Mouse (Mus musculus) cortical plate, adult 2 months (tissue): ENCODE data around the gene Ctsw.

ENCODE experiments used
- CTCF ChIP-seq: fragments of 200-500 bp; IDR thresholded peaks from 2 replicates; pipeline ENCODE4 v1.5.1; 2011; ENCODE audit warnings: mild to moderate bottlenecking, control low read depth, low read length; ENCODE audit not compliant: insufficient read depth; ENCODE audit errors: extremely low read depth
- POLR2A ChIP-seq: fragments of 200-500 bp; IDR thresholded peaks from 2 replicates; pipeline ENCODE4 v1.6.1; 2011; ENCODE audit warnings: mild to moderate bottlenecking, low read length, control low read depth; ENCODE audit not compliant: insufficient read depth; ENCODE audit errors: extremely low read depth

GRCm38 (mm10) chr19:5444954-5445353 is 23.4 kb downstream of the Ctsw start:
- TF ChIP-seq CTCF (no peak), POLR2A (no peak)
